Mouse (Mus musculus) cerebellum, adult 2 months (tissue): ENCODE measurements at regions not wholly inside any gene's neighbourhood (a gene's known extent, or its start where the extent isn't known, plus 50 kb on each side); places are given as distances from the start of the nearest gene placed in this dataset.

Source experiments
- DNase-seq, 2 experiments: peaks; one replicate each; pipeline ENCODE4 v3.0.0; 2021
- H3K27ac ChIP-seq: fragments of 200-500 bp; 2 replicates; pipeline ENCODE4 v1.5.1; 2012; ENCODE audit warnings: low read length, control low read depth, inconsistent platforms; ENCODE audit not compliant: insufficient read depth
- H3K27me3 ChIP-seq: fragments of 200-500 bp; 2 replicates; pipeline ENCODE4 v1.6.1; 2012; ENCODE audit warnings: inconsistent platforms, mild to moderate bottlenecking, low read length, moderate library complexity; ENCODE audit not compliant: control insufficient read depth, insufficient read depth
- H3K4me1 ChIP-seq: fragments of 200-500 bp; 2 replicates; pipeline ENCODE4 v1.6.1; 2011; ENCODE audit warnings: low read length; ENCODE audit not compliant: control insufficient read depth, insufficient read depth
- H3K4me3 ChIP-seq: fragments of 200-500 bp; replicated peaks from 2 replicates; pipeline ENCODE3; 2011; ENCODE audit warnings: mild to moderate bottlenecking, low read depth, low read length, control low read depth; ENCODE audit not compliant: insufficient read depth
- CTCF ChIP-seq: fragments of 200-500 bp; IDR thresholded peaks from 2 replicates; pipeline ENCODE4 v1.5.1; 2011; ENCODE audit warnings: low read depth, mild to moderate bottlenecking, control low read depth, low read length, moderate library complexity, borderline replicate concordance; ENCODE audit not compliant: insufficient read depth
- POLR2A ChIP-seq: fragments of 200-500 bp; IDR thresholded peaks from 2 replicates; pipeline ENCODE4 v1.6.1; 2011; ENCODE audit warnings: low read length, control low read depth, borderline replicate concordance; ENCODE audit not compliant: insufficient read depth
- WGBS: fragments of 180-500 bp; shearing (Covaris S2); methylation state at CpG from one replicate; pipeline ENCODE4 v1.1.7; 2018; 5-methylcytosine and 5-hydroxymethylcytosine counted together

- Histone ChIP-seq H3K4me3 (no peak overlapping the region), H3K4me1 (no peaks in the 10 kb centered on the region), H3K27ac (no peak overlapping the region), H3K27me3 (no peaks in the 10 kb centered on the region)
- no peak for TF ChIP-seq CTCF
- no peak for TF ChIP-seq POLR2A
- DNase-seq = no peak
- 100% methylated on average over 2 of the region's 2 CpGs for WGBS
Measured at GRCm38 (mm10) chr5:133113183-133113582, 570.0 kb upstream of the Auts2 start.

DNA sequence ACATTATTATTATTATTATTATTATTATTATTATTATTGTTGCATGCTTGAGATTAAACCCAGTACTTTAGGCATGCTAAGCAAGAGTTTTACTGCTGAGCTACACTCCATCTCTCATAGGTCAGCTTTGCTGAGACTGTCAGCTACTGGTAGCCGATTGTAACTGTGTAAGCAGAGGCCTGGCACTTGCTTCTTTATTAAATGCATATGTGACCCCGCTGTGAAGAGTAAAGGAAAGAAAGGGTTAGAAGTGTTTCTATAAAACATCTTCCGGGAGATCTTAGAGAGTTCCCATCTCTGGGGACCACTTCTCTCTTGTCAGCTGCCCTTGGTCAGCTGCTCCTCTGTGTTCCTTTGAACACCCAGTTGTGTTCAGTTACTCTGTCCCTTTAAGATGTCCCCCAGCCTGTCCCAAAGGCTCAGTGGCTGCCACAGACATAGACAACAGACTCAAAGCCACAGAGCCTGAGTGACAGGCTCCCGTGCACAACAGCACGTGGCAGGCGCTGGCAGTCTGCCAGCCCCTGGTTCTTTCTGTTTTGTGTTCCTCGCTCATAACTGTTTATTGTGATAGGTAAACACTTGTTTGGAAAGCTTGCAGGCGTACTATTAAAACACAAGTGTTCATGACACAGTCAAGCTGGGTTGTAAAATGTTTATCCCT is 563.7 kb upstream of the Auts2 start:
- Histone ChIP-seq H3K27ac (no peak overlapping the region), H3K4me1 (no peaks in the 10 kb centered on the region), H3K27me3 (no peaks in the 10 kb centered on the region), H3K4me3 (no peak overlapping the region)
- DNase-seq = peak in 1 of 2 experiments; percentile 5
- WGBS = 43% methylated on average over 8 of the region's 8 CpGs
- TF ChIP-seq CTCF (no peak), POLR2A (no peak)

DNA sequence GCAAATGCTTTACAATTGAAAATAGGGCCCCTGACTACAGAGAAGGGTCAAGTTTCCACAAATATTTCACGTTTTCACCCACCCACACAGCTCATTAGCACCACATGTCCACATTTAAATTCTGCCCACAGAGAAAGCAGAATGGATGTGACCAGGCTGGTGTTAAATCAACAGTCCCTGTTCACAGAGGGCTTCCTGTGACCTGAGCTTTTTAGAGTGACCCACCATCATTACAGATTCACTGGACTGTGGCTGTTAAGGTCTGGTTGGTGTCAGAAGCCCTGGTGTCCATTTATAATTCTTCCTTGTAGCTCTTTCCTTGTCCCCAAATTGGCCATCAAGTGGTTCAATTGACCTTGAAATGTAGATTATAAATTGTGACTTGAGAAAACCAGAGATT is 553.2 kb upstream of the Auts2 start:
- no peak for DNase-seq
- Histone ChIP-seq H3K4me3 (no peak overlapping the region), H3K4me1 (no peaks in the 10 kb centered on the region), H3K27me3 (no peaks in the 10 kb centered on the region), H3K27ac (no peak overlapping the region)
- TF ChIP-seq CTCF (no peak), POLR2A (no peak)
- 59% methylated on average over 1 of the region's 1 CpGs for WGBS

GRCm38 (mm10) chr5:133084859-133085258 is 541.7 kb upstream of the Auts2 start:
- no peak overlapping the region for H3K27ac ChIP-seq
- TF ChIP-seq POLR2A (no peak), CTCF (no peak)
- WGBS = 75% methylated on average over 1 of the region's 1 CpGs

DNA sequence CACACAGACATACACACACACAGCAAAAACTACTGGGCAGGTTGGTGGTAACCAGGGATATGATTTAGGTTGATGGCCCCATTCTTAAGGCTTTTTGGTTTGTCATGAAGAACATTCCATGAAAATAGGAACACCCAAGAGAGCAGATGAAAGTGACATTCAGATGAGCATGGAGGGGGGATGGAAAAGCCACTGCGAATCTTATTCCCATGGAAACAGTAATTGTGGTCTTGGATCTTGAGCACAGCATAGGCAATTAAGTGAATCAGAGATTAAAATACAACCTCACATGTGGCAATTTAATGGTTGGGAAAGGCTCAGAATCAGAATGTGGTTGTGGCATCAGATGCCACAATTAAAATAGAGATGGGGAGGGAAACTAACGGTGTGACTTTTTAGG is 537.6 kb upstream of the Auts2 start:
- TF ChIP-seq POLR2A (no peak), CTCF (no peak)
- WGBS = 98% methylated on average over 2 of the region's 2 CpGs
- no peak overlapping the region for H3K27ac ChIP-seq
- H3K4me1 ChIP-seq = peaks cover 10% of the 10 kb centered on the region; the same call in 1 of the 2 replicates
- no peak for DNase-seq
- no peak overlapping the region for H3K4me3 ChIP-seq
- H3K27me3 ChIP-seq = no peaks in the 10 kb centered on the region

More at GRCm38 (mm10) chr5:133084859-133085258, 541.7 kb upstream of the Auts2 start:
- no peak overlapping the region for H3K4me3 ChIP-seq
- DNase-seq = no peak
- no peaks in the 10 kb centered on the region for H3K4me1 ChIP-seq
- H3K27me3 ChIP-seq = no peaks in the 10 kb centered on the region

DNA sequence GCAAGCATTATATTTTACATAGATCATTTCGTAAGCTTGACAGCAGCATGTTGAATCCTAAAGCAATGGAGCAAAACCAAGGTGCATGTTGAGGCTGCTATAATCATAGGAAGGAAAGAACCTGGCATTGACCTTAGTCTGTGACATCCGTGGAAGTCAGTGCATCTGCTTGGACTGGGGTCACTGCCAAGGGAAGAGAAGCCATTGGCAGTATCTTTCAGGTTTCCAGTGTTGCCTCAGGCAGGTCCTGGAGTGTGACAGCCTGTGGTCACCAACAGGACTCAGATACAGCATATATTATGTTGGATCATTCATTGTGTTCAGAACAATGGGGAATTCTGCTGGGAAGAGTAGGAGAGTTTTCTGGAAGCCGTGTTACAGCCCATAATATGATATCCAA is 535.8 kb upstream of the Auts2 start:
- H3K27ac ChIP-seq = no peak overlapping the region
- H3K4me1 ChIP-seq = peaks cover 10% of the 10 kb centered on the region; the same call in 1 of the 2 replicates
- TF ChIP-seq CTCF (no peak), POLR2A (no peak)
- WGBS = 25% methylated on average over 3 of the region's 3 CpGs
- no peak overlapping the region for H3K4me3 ChIP-seq
- no peaks in the 10 kb centered on the region for H3K27me3 ChIP-seq
- peak; percentile 70 to 86 for DNase-seq

- WGBS = 49% methylated on average over 4 of the region's 4 CpGs
- Histone ChIP-seq H3K4me1 (peaks cover 10% of the 10 kb centered on the region; the same call in 1 of the 2 replicates), H3K27me3 (no peaks in the 10 kb centered on the region), H3K4me3 (no peak overlapping the region), H3K27ac (no peak overlapping the region)
- TF ChIP-seq POLR2A (no peak), CTCF (no peak)
- peak; percentile 10 to 14 for DNase-seq
Measured at GRCm38 (mm10) chr5:133078390-133078789, 535.2 kb upstream of the Auts2 start.

GRCm38 (mm10) chr5:133073317-133073716 is 530.2 kb upstream of the Auts2 start:
- no peak for TF ChIP-seq CTCF
- TF ChIP-seq POLR2A = no peak
- no peaks in the 10 kb centered on the region for H3K27me3 ChIP-seq
- peaks cover 3% of the 10 kb centered on the region; the same call in 1 of the 2 replicates for H3K4me1 ChIP-seq
- no peak for DNase-seq
- no peak overlapping the region for H3K27ac ChIP-seq
- no peak overlapping the region for H3K4me3 ChIP-seq
- WGBS = 86% methylated on average over 2 of the region's 2 CpGs

GRCm38 (mm10) chr5:133070141-133070540 is 527.0 kb upstream of the Auts2 start:
- no peak overlapping the region for H3K27ac ChIP-seq
- H3K4me3 ChIP-seq = no peak overlapping the region
- peak; percentile 62 to 80 for DNase-seq
- H3K27me3 ChIP-seq = no peaks in the 10 kb centered on the region
- H3K4me1 ChIP-seq = peaks cover 2% of the 10 kb centered on the region; the same call in 1 of the 2 replicates
- TF ChIP-seq CTCF = no peak
- TF ChIP-seq POLR2A = no peak
